Mouse (Mus musculus): ENCODE measurements around the gene Myh11. TPM values are rescaled to one million over a fixed set of nuclear protein-coding genes. Genes with fewer than 3 reads are reported as not detected.

Gene Myh11
- 1 to 10 TPM; 3.9 to 7.6 TPM for total RNA-seq (2021)
- 0.73 and 0.94 TPM in 2 replicates for polyA plus RNA-seq (2012; rRNA removed)
- long read RNA-seq, partial matches to known transcripts: 0 of 2 reads
- long read RNA-seq, other reads (novel, unspliced or antisense): 2 of 2 reads

GRCm38 (mm10) chr16:14291223-14291622 lies at the start of gene Myh11:
Gene Myh11 (minus strand): TSS chr16:14291372.
- peak; percentile 78 for DNase-seq

DNA sequence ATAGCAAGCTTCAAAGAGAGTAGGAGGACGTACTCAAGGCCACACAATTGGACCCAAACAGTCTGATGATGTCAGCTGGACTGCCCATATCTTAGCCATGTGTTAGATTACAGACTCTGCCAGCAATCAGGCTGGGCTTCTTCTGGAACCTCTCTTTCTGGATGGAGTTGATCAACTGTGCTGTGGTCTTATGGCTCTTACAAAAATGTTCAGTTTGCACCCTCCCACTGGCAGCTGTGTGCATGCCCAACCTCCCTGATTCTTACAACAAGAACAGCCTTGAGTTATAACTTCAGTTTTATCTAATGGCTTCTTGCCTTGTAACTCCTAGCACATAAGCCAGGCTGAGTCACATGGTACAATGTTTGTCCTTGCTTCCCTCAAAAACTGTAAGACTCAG lies 37.0 kb upstream of the Myh11 start:
- DNase-seq: peak; percentile 36

DNA sequence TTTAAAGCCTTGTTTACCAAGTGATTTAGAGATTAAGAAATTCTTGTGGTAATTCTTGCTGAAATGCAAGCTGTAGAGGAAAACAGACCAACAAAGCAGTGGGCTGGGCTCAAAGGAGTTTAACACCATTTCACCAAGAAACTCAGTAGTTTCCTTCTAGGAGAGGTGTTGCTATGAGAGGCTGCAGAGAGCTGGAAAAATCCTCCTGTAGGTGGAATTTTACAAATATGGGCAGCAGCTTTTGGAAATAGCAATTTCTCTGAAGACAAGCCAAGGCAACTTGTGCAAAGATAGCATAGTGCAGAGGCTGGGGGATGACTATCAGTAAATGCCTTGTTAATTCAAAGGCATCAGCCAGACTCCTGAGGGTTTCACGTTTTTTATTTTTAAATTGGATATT lies 29.3 kb upstream of the Myh11 start:
- DNase-seq: no peak

GRCm38 (mm10) chr16:14319681-14320080 lies 28.5 kb upstream of the Myh11 start:
- no peak for DNase-seq

DNA sequence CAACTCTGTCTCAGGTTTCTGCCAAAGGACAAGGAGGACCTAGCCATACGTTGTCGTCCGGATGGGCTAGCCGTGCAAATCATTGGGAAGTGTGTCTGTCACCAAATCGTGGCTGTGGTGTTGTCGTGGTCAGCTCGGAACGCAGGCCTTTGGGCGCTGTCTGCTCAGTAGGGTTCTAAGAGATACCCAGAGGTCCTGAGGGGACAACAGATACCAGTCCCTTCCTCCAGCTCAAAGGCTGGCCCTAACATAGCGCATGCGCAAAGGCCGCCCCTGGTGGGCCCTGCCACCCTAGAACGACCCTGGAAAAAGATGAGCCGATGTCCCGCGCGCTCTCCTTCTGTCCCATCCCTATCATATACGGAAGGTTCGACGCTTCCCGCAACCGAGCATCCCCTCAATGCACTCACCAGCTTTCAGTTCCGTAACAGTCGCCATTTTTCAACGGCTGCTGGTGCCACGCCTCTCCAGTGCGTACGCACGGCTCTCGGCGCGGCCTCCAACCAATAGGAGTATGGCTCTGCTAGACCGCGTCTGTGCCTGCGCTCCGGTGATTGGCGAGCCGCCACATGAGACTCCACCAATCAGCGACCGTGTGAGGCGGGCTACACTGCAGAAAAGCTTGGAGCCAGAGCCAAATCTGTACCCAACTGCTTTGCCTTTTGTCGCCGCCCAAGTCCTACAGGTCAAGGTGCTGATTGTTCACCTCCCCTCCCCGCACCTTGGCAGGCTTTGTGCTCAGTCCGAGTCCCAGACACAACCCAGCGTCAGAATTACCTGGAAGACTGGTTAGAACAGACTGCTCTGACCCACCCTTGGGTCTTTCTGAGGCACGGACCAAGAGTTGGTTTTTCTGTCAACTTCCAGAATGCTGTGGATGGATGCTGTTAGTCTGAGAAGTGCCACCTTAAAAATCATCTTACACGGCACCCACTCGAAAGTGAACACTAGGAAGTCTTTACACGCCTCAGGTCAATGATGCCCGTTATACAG lies 26.0 kb upstream of the Myh11 start, which contains the start of gene Fopnl:
Gene Fopnl (minus strand): TSS at position 522 of the 993 bp plus-strand sequence.
- DNase-seq: peak; percentile 97

GRCm38 (mm10) chr16:14312914-14313313 lies 21.7 kb upstream of the Myh11 start:
- DNase-seq: no peak

GRCm38 (mm10) chr16:14311371-14311770 lies 20.2 kb upstream of the Myh11 start:
- no peak for DNase-seq

GRCm38 (mm10) chr16:14309833-14310232 lies 18.7 kb upstream of the Myh11 start:
- DNase-seq: no peak

GRCm38 (mm10) chr16:14308245-14309073 lies 17.3 kb upstream of the Myh11 start:
- DNase-seq: no peak

GRCm38 (mm10) chr16:14307373-14307772 lies 16.2 kb upstream of the Myh11 start:
- no peak for DNase-seq

DNA sequence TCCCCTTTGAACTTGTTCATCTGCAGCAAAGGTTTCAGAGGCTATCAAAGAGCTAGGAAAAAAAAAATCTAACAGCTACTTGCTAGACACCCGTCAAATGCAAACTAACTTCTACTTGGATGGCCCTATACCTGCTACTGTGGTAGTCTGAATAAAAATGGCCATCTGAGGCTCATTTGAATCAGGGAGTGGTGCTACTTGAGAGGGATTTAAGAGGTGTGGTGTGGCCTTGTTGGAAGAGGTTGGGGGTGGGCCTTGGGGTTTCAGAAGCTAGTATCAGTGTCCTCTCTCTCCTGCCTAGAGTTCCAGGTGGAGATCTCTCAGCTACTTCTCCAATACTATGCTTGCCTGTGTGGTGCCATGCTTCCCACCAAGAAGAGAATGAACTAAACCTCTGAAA lies 15.3 kb upstream of the Myh11 start:
- no peak for DNase-seq

DNA sequence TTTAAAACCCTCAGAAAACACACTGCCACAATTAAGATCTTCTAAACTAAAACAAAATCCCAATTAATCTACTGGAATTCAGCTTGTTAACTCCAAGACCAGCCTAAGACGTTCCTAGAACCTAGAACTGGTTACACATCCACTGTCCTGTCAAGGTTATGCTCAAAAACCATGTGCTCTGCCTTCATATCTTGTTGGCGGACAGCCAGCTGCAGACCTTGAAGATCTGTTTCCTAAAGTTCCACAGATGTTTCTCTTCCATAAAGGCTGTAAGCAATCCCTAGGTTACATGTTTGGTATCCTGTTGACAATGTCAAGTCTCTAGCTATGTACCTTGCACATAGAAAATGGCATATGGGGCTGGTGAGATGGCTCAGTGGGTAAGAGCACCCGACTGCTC lies 13.6 kb upstream of the Myh11 start:
- DNase-seq: peak; percentile 29

DNA sequence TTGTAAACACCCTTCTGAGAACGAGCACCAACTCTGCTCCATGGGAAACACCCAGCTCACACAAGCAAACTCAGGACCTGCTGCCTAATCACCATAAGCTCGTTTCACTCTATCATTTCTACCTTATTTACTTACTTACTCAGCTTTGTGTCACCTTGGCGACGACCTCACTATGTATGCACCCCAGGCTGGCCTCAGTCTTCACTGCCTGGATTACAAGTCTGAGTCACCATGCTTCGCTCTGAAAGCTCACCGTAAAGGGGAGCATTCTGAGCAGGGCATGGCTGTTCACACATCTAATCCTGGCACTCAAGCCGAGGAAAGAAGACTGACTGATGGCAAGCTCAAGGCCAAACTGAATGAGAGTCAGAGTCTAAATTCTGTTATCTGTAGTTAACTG lies 12.5 kb upstream of the Myh11 start:
- DNase-seq: peak; percentile 74

DNA sequence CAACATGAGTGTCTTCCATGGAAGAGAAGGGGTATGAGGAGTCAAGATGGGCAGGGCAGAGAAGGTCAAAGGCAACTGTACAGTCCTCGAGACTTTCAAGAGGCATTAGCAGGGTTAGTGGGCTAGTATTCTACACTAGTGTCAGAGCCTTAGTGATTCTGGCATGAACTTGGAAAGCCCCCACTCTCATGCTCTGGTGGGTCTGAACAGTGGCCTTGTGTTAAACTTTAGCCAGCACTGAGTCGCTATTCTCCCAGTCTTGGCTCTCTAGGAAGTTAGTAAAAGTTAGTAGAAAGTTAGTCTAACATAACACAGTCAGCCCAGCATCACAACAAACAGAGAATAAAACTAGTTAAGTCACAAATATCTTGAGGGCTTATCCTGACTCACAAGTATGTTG lies 12.0 kb upstream of the Myh11 start:
- DNase-seq: no peak

GRCm38 (mm10) chr16:14298461-14298860 lies 7.3 kb upstream of the Myh11 start:
- no peak for DNase-seq

- no peak for DNase-seq
Observed at GRCm38 (mm10) chr16:14297746-14298145, 6.6 kb upstream of the Myh11 start.

GRCm38 (mm10) chr16:14297137-14297536 lies 6.0 kb upstream of the Myh11 start:
- no peak for DNase-seq

DNA sequence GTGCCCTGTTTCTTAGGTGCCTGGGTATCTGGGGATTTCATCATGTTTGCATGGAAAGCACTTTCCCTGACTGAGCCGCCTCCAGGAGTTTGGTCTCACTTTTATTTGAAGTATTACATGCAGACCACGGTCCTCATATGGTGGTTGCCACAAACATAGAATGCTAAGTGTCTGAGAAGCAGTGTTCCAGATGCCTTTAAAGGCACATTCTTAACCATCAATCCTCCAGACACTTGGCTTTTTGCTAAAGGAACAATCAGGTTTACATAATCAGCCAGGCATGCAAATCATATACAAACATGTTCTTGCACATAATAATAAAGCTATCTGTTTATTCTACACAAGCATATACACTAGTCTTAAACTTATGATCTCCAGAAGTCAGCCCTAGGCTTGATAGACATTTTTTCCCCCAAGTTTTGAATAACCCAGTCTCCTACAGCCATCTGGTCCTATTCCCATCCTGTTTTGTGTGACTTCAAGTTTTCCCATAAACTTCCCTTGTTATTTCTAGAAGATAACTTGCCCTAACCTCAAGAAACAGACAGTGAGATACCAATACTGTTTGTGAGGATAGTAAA lies 5.5 kb upstream of the Myh11 start:
- no peak for DNase-seq

DNA sequence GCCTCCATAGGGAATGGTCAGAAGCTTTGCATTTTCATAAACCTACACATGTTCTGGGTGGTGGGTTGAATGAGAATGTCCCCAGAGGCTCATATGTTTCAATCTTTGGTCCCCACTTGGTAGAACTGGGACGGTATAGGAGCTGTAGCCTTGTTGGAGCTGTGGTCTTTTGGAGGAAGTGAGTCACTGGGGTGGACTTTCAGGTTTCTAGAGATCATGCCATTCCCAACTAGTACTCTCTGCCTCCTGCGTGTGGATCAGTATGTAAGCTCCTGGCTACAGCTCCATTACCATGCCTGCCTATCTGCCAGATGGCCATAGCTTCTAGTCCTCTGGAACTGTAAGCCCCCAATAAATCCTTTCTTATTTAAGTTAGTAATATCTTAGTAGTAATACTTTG lies 4.1 kb upstream of the Myh11 start:
- no peak for DNase-seq

DNA sequence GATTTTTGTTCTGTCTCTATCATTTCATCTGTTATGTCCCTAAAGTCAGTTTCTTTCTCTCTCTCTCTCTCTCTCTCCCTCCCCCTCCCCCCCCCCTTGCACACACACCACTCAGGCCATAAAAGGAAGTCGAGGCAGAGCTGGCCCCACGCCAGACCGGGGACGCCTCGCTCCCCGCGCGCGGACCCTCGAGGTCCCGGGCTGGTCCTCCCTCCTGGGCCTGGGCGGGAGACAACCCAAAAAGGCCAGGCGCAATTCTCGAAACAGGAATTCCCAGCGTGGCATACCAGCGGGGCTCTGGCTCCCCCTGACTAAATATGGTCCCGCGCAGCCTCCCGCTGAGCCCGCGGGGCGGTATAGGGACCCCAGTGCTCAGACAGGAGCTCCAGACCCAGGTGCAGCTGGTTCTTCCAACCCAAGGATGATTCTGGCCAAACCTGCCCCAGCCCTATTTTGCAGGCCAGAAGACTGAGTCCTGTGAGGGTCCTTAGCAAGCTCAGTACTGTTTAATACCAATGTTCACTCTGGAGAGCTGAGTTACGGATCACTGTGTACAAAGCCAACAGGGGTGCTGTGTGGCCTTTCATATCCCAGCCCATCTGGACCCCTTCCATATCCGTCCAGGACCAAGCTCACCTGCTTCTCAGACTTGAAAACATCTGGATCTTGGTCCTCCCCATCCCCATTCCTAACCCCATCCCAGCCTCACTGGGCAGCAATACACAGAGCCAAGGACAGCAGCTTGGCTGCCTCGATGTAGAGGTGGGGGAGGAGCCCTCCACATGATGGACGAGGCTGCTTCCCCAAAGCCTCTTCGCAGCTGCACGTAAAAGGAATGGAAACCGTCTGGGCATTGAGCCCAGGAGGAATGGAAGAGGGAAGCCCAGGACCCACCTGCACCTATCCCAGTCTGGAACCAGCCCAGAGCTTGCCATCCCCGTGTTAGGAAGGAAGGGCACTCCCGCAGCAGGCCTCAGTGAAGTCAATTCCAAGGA lies 1.3 kb upstream of the Myh11 start:
- peak; percentile 46 for DNase-seq
